Mouse (Mus musculus) erythroid progenitor cell, adult 5-6 weeks (primary cell): Measurements from ENCODE around the gene Mmrn2. TPM values are rescaled to one million over a fixed set of nuclear protein-coding genes. Genes with fewer than 3 reads are reported as not detected.

Experiments used
- ATAC-seq: replicated peaks from 2 replicates; pipeline ENCODE4 v1.8.0; 2016; ENCODE audit warnings: moderate number of reproducible peaks, mild to moderate bottlenecking, moderate TSS enrichment, inconsistent platforms; ENCODE audit not compliant: poor library complexity, low FRiP score, severe bottlenecking
- total RNA-seq, 2 experiments: library from RNA; stranded (forward) in 1 of 2; stranded (reverse) in 1 of 2; fragments of 150-400 nt in 1 of 2; fragments of 186-747, 209-891 nt in 1 of 2; gene quantifications; 2 replicates each; pipeline versions ENCODE4 v1.2.3 to v1.2.4; 2015 to 2017; ENCODE audit warnings: low replicate concordance in 2 of 2

Gene Mmrn2
- total RNA-seq, 2 experiments from 2014 or later = not detected

DNA sequence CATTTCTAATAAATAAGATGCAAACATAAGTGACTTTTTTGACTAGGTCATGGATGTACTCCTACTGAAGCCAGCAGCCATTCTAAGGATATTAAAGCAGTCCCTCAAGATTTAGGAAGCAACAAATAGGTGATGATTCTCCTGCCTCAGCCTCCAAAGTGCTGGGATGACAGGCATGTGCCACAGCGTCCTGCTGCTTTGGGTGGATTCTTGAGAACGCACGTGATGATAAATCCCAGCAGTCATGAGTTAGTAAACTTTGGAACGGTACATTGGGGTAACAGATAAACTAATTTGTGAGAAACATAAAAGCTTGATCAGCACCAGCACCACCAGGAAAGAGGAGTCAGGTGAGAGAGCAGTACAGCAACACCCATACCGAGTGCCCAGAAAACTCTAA, 75.2 kb downstream of the Mmrn2 start:
- ATAC-seq = no peak

DNA sequence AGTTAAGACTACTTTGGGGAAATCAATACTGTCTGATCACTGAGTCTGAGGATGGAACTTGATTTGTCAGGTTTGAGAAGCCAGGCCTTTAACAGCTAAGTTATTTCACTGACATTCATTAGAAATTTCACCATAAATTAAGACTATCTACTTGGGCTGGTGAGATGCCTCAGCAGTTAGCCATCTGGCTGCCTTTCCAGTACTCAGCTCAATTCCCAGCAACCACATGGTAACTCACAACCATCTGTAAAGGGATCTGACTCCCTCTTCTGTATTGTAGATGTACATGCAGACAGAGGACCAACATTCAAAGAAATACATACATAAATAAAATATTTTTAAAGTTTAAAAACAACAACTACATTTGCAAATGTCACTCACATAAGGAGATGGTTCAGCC, 76.6 kb downstream of the Mmrn2 start:
- no peak for ATAC-seq

DNA sequence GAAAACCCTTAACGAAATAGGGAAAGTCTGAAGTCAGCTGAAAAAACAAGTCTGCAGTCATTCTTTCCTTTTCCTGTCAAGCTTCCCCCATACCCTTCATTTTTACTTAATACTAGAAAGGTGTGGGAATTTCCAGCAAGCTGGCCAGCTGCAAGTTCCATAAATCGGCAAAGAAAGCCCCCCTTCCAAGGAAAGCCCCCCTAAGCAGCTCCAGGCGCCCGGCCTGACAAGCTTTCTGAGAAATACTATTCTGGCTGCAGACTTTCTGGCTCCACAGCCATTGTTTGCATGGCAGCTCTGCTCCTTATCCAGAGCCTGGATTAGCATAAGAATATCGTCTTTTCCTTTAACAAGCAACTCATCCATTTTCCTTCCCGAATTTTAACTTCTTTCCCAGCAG, 78.4 kb downstream of the Mmrn2 start:
- no peak for ATAC-seq

Other genes starting within 250 kb of the Mmrn2 start
- gene Npy4r, start 223.0 kb upstream of the Mmrn2 start, total RNA-seq (2015; ENCODE audit: low replicate concordance) = not detected in 2 replicates
- not detected in 2 replicates for gene Npy4r, start 223.0 kb upstream of the Mmrn2 start, total RNA-seq (2017; ENCODE audit: low replicate concordance)
- not detected in 2 replicates for gene Gprin2, start 173.8 kb upstream of the Mmrn2 start, total RNA-seq (2015; ENCODE audit: low replicate concordance)
- not detected in 2 replicates for gene Gprin2, start 173.8 kb upstream of the Mmrn2 start, total RNA-seq (2017; ENCODE audit: low replicate concordance)
- gene Syt15, start 155.9 kb upstream of the Mmrn2 start, total RNA-seq (2015; ENCODE audit: low replicate concordance) = not detected in 2 replicates
- not detected in 2 replicates for gene Syt15, start 155.9 kb upstream of the Mmrn2 start, total RNA-seq (2017; ENCODE audit: low replicate concordance)
- 0.42 and 6.5 TPM in 2 replicates for gene Shld2, start 65.0 kb upstream of the Mmrn2 start, total RNA-seq (2015; ENCODE audit: low replicate concordance)
- 0.83 and 6.9 TPM in 2 replicates for gene Shld2, start 65.0 kb upstream of the Mmrn2 start, total RNA-seq (2017; ENCODE audit: low replicate concordance)
- gene Glud1, start 64.7 kb upstream of the Mmrn2 start, total RNA-seq (2015; ENCODE audit: low replicate concordance) = 38.6 and 46.5 TPM in 2 replicates
- 16.0 and 21.9 TPM in 2 replicates for gene Glud1, start 64.7 kb upstream of the Mmrn2 start, total RNA-seq (2017; ENCODE audit: low replicate concordance)
- not detected in 2 replicates for gene Fam25c, start 20.0 kb upstream of the Mmrn2 start, total RNA-seq (2015; ENCODE audit: low replicate concordance)
- gene Fam25c, start 20.0 kb upstream of the Mmrn2 start, total RNA-seq (2017; ENCODE audit: low replicate concordance) = not detected in 2 replicates
- gene Sncg, start 676 bp upstream of the Mmrn2 start, total RNA-seq (2015; ENCODE audit: low replicate concordance) = not detected in 2 replicates
- not detected in 2 replicates for gene Sncg, start 676 bp upstream of the Mmrn2 start, total RNA-seq (2017; ENCODE audit: low replicate concordance)
- gene Bmpr1a, start 127.9 kb downstream of the Mmrn2 start, total RNA-seq (2015; ENCODE audit: low replicate concordance) = 0.84 and 1.4 TPM in 2 replicates
- gene Bmpr1a, start 127.9 kb downstream of the Mmrn2 start, total RNA-seq (2017; ENCODE audit: low replicate concordance) = 1.2 TPM in 1 of 2 replicates, not detected in the other
- not detected in 2 replicates for gene 9230112D13Rik, start 147.3 kb downstream of the Mmrn2 start, total RNA-seq (2015; ENCODE audit: low replicate concordance)
- not detected in 2 replicates for gene 9230112D13Rik, start 147.3 kb downstream of the Mmrn2 start, total RNA-seq (2017; ENCODE audit: low replicate concordance)
- not detected in 2 replicates for gene Ldb3, start 213.2 kb downstream of the Mmrn2 start, total RNA-seq (2015; ENCODE audit: low replicate concordance)
- gene Ldb3, start 213.2 kb downstream of the Mmrn2 start, total RNA-seq (2017; ENCODE audit: low replicate concordance) = not detected in 2 replicates
- not detected in 2 replicates for gene Opn4, start 224.7 kb downstream of the Mmrn2 start, total RNA-seq (2015; ENCODE audit: low replicate concordance)
- not detected in 2 replicates for gene Opn4, start 224.7 kb downstream of the Mmrn2 start, total RNA-seq (2017; ENCODE audit: low replicate concordance)